14 mouse cellular contexts compared by ENCODE assay signal in the genomic region with DNA sequence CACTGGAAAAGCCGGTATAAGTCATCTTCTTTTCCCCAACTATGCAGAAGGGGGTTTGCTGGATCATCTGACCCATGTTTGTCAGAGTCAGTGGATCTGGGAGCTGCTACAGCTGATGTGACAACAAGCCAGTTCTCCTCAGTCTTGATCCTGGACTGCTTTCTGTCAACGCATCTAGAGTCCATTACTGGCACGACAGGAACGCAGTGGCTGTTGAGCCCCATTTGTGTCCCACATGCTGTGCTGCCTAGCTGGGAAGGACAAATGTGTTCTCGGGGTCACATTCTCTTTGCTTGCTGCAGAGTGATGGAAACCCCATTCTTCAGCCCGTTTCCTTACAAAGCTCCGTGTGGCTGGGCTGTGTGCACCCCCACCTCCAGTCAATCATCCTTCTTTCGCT. TPM values are rescaled to one million over a fixed set of nuclear protein-coding genes. Genes with fewer than 3 reads are reported as not detected.
DNase-seq lines count a peak whose midpoint lies in the region; ATAC-seq and TF ChIP-seq lines count a peak whose summit lies in the region.
"Had no signal": no experiment of that assay in that cellular context is flagged by ENCODE, and none has a peak within 500 bp of the region (broad histone marks: within the 10 kb centered on the region; RNA-seq: fewer than 3 reads in every experiment).

No protein-coding gene starts in this region.

- no peak overlapping the region for H3K4me3 ChIP-seq in intestine, embryonic 14.5 days (ENCODE audit: low read depth, low read length)
- no peak overlapping the region for H3K4me3 ChIP-seq in intestine, postnatal 0 days (ENCODE audit: low read depth, low read length)
- no peak overlapping the region for H3K4me3 ChIP-seq in embryonic facial prominence, embryonic 14.5 days (ENCODE audit: low read depth, low read length)
- H3K4me3 ChIP-seq in embryonic fibroblast, embryonic 13.5 days (ENCODE audit: insufficient read depth, low read length), result no peak overlapping the region
- H3K4me3 ChIP-seq in intestine, embryonic 16.5 days (ENCODE audit: low read length), result no peak overlapping the region
- H3K4me3 ChIP-seq in kidney, embryonic 15.5 days (replicated peaks), result no peak overlapping the region
- H3K4me3 ChIP-seq: forebrain, embryonic 12.5 days had no signal

- no peak for ATAC-seq in intestine, embryonic 14.5 days (replicated peaks; ENCODE audit: low FRiP score, low TSS enrichment, low read depth)
- ATAC-seq in intestine, postnatal 0 days, result no peak
- no peak for ATAC-seq in embryonic facial prominence, embryonic 14.5 days (ENCODE audit: low read depth)
- ATAC-seq in intestine, embryonic 16.5 days, result no peak
- no peak for ATAC-seq in kidney, embryonic 15.5 days (replicated peaks; ENCODE audit: low FRiP score)

- H3K27me3 ChIP-seq in intestine, embryonic 14.5 days (replicated peaks; ENCODE audit: control insufficient read depth, insufficient read depth, low read length), result no peaks in the 10 kb centered on the region
- no peaks in the 10 kb centered on the region for H3K27me3 ChIP-seq in intestine, postnatal 0 days (replicated peaks; ENCODE audit: control insufficient read depth, insufficient read depth, low read length)
- H3K27me3 ChIP-seq in embryonic facial prominence, embryonic 14.5 days (replicated peaks; ENCODE audit: control insufficient read depth, insufficient read depth, low read length), result no peaks in the 10 kb centered on the region
- no peaks in the 10 kb centered on the region for H3K27me3 ChIP-seq in intestine, embryonic 16.5 days (replicated peaks; ENCODE audit: control insufficient read depth, insufficient read depth, low read length)
- no peaks in the 10 kb centered on the region for H3K27me3 ChIP-seq in kidney, embryonic 15.5 days
- H3K27me3 ChIP-seq: CH12.LX; forebrain, embryonic 12.5 days had no signal

- 0 out of 2 replicates have a peak overlapping the region, but pooled peaks have one; percentile 8 for H3K4me2 ChIP-seq in intestine, embryonic 14.5 days (ENCODE audit: low read length)
- H3K4me2 ChIP-seq in intestine, postnatal 0 days (replicated peaks; ENCODE audit: low read depth), result no peak overlapping the region
- H3K4me2 ChIP-seq in embryonic facial prominence, embryonic 14.5 days (ENCODE audit: low read depth, low read length), result peak overlapping the region; percentile 31; the same call in 1 of the 2 replicates
- H3K4me2 ChIP-seq in intestine, embryonic 16.5 days (ENCODE audit: low read depth, low read length), result no peak overlapping the region
- H3K4me2 ChIP-seq in kidney, embryonic 15.5 days, result no peak overlapping the region
- H3K4me2 ChIP-seq: forebrain, embryonic 12.5 days; liver, embryonic 11.5 days had no signal

- TF ChIP-seq CTCF in intestine, postnatal 0 days (IDR thresholded peaks at IDR 0.05; ENCODE audit: low read depth), result no peak
- no peak for TF ChIP-seq CTCF in embryonic fibroblast, embryonic 13.5 days (IDR thresholded peaks at IDR 0.05; ENCODE audit: borderline replicate concordance, insufficient read depth, low read length)

- H3K4me1 ChIP-seq in intestine, embryonic 14.5 days (replicated peaks; ENCODE audit: control insufficient read depth, insufficient read depth, low read length), result peaks cover 25% of the 10 kb centered on the region
- H3K4me1 ChIP-seq in intestine, postnatal 0 days (replicated peaks; ENCODE audit: control insufficient read depth, insufficient read depth, low read length), result no peaks in the 10 kb centered on the region
- peaks cover 40% of the 10 kb centered on the region for H3K4me1 ChIP-seq in embryonic facial prominence, embryonic 14.5 days (ENCODE audit: control insufficient read depth, insufficient read depth, low read length)
- H3K4me1 ChIP-seq in embryonic fibroblast, embryonic 13.5 days (ENCODE audit: control insufficient read depth, insufficient read depth, low read length), result peaks cover 13% of the 10 kb centered on the region
- H3K4me1 ChIP-seq in intestine, embryonic 16.5 days (ENCODE audit: control insufficient read depth, insufficient read depth, low read length), result peaks cover 11% of the 10 kb centered on the region; the same call in 1 of the 2 replicates
- H3K4me1 ChIP-seq in kidney, embryonic 15.5 days, result peaks cover 16% of the 10 kb centered on the region

- 78% methylated on average over 8 of the region's 8 CpGs for WGBS in intestine, embryonic 14.5 days
- 79% methylated on average over 8 of the region's 8 CpGs for WGBS in intestine, postnatal 0 days
- WGBS in embryonic facial prominence, embryonic 14.5 days, result 59% methylated on average over 8 of the region's 8 CpGs
- WGBS in intestine, embryonic 16.5 days, result 74% methylated on average over 8 of the region's 8 CpGs
- WGBS in kidney, embryonic 15.5 days, result 73% methylated on average over 8 of the region's 8 CpGs

- H3K36me3 ChIP-seq in intestine, embryonic 14.5 days (ENCODE audit: control insufficient read depth, insufficient read depth, low read length), result no peaks in the 10 kb centered on the region
- H3K36me3 ChIP-seq in intestine, postnatal 0 days (ENCODE audit: control insufficient read depth, insufficient read depth), result no peaks in the 10 kb centered on the region
- H3K36me3 ChIP-seq in embryonic facial prominence, embryonic 14.5 days (ENCODE audit: control insufficient read depth, insufficient read depth, low read length), result 0 out of 2 replicates have a peak, but pooled peaks cover 8% of the 10 kb centered on the region
- H3K36me3 ChIP-seq in intestine, embryonic 16.5 days (ENCODE audit: control insufficient read depth, insufficient read depth, low read length), result no peaks in the 10 kb centered on the region; the same call in 1 of the 2 replicates
- peaks cover 14% of the 10 kb centered on the region for H3K36me3 ChIP-seq in kidney, embryonic 15.5 days
- H3K36me3 ChIP-seq: forebrain, embryonic 12.5 days had no signal

- 0 out of 2 replicates have a peak, but pooled peaks cover 5% of the 10 kb centered on the region for H3K9me3 ChIP-seq in intestine, embryonic 14.5 days (ENCODE audit: control insufficient read depth, low read length)
- H3K9me3 ChIP-seq in intestine, postnatal 0 days (ENCODE audit: control insufficient read depth), result no peaks in the 10 kb centered on the region
- H3K9me3 ChIP-seq in embryonic facial prominence, embryonic 14.5 days (ENCODE audit: control insufficient read depth, low read length), result peaks cover 12% of the 10 kb centered on the region; the same call in 1 of the 2 replicates
- H3K9me3 ChIP-seq in intestine, embryonic 16.5 days (ENCODE audit: control insufficient read depth, low read length), result no peaks in the 10 kb centered on the region
- H3K9me3 ChIP-seq in kidney, embryonic 15.5 days (replicated peaks), result 0 out of 2 replicates have a peak, but pooled peaks cover 8% of the 10 kb centered on the region
- H3K9me3 ChIP-seq: forebrain, embryonic 12.5 days had no signal

- peak overlapping the region; percentile 64 for H3K27ac ChIP-seq in intestine, embryonic 14.5 days (ENCODE audit: low read depth)
- no peak overlapping the region for H3K27ac ChIP-seq in intestine, postnatal 0 days (ENCODE audit: low read depth, low read length)
- H3K27ac ChIP-seq in embryonic facial prominence, embryonic 14.5 days (replicated peaks; ENCODE audit: low read depth, low read length), result 0 out of 2 replicates have a peak overlapping the region, but pooled peaks have one; percentile 3
- H3K27ac ChIP-seq in embryonic fibroblast, embryonic 13.5 days (ENCODE audit: insufficient read depth, low read length), result peak overlapping the region; percentile 23; the same call in 1 of the 2 replicates
- H3K27ac ChIP-seq in intestine, embryonic 16.5 days (ENCODE audit: low read length), result peak overlapping the region; percentile 4; the same call in 1 of the 2 replicates
- H3K27ac ChIP-seq in kidney, embryonic 15.5 days, result no peak overlapping the region
- H3K27ac ChIP-seq: forebrain, embryonic 12.5 days had no signal

- no peak for TF ChIP-seq POLR2A in embryonic fibroblast, embryonic 13.5 days (IDR thresholded peaks at IDR 0.05; ENCODE audit: low read depth, low read length)

- no peak for DNase-seq in intestine, embryonic 14.5 days (ENCODE audit: low spot score)
- DNase-seq in embryonic facial prominence, embryonic 14.5 days (ENCODE audit: low spot score), result no peak
- no peak for DNase-seq in ovary, postnatal 10 days (ENCODE audit: low spot score)
- DNase-seq in adrenal gland, postnatal 25 days, result no peak
- DNase-seq: gastrocnemius, postnatal 10 days; kidney, adult 18-20 months; kidney, postnatal 4 days had no signal

- no peak overlapping the region for H3K9ac ChIP-seq in intestine, embryonic 14.5 days (ENCODE audit: low read length)
- no peak overlapping the region for H3K9ac ChIP-seq in intestine, postnatal 0 days (ENCODE audit: low read depth, low read length)
- H3K9ac ChIP-seq in embryonic facial prominence, embryonic 14.5 days (ENCODE audit: low read depth, low read length), result no peak overlapping the region
- no peak overlapping the region for H3K9ac ChIP-seq in intestine, embryonic 16.5 days (ENCODE audit: low read depth, low read length)
- H3K9ac ChIP-seq in kidney, embryonic 15.5 days, result no peak overlapping the region
- H3K9ac ChIP-seq: forebrain, embryonic 12.5 days had no signal

RNA-seq across cellular contexts. Expression of a gene that starts 12.7 kb away (rescaled TPM):
- polyA plus RNA-seq in intestine, embryonic 14.5 days (2014; fragmentation: Nextera tagmentation; extraction: Ambion mirVana), result 24.8 and 24.9 TPM in 2 replicates
- 4.9 and 5.1 TPM in 2 replicates for polyA plus RNA-seq in intestine, postnatal 0 days (2015; fragmentation: Nextera tagmentation; extraction: Ambion mirVana)
- polyA plus RNA-seq in embryonic facial prominence, embryonic 14.5 days (2014; fragmentation: Nextera tagmentation; extraction: Ambion mirVana), result 26.7 and 27.6 TPM in 2 replicates
- 8.0 and 32.5 TPM in 2 replicates for polyA plus RNA-seq in embryonic fibroblast, embryonic 13.5 days (2011; ENCODE audit: insufficient read length, low read depth, missing spikeins)
- polyA plus RNA-seq in intestine, embryonic 16.5 days (2015; fragmentation: Nextera tagmentation; extraction: Ambion mirVana), result 11.8 and 12.0 TPM in 2 replicates
- 17.6 and 22.6 TPM in 2 replicates for total RNA-seq in adrenal gland, postnatal 25 days (2021)
- 25.2 and 26.3 TPM in 2 replicates for polyA plus RNA-seq in kidney, embryonic 15.5 days (2015; fragmentation: Nextera tagmentation; extraction: Ambion mirVana)

Comparison
In these comparisons a context has a peak if more than half of its experiments do, and no peak if none do; other contexts are left out.
1. H3K27ac ChIP-seq: peak in intestine, embryonic 14.5 days (single experiment), embryonic facial prominence, embryonic 14.5 days (single experiment), embryonic fibroblast, embryonic 13.5 days (single experiment) and intestine, embryonic 16.5 days (single experiment); none in intestine, postnatal 0 days (single experiment) and kidney, embryonic 15.5 days (single experiment).
2. H3K4me2 ChIP-seq: peak in intestine, embryonic 14.5 days (single experiment) and embryonic facial prominence, embryonic 14.5 days (single experiment); none in intestine, postnatal 0 days (single experiment), intestine, embryonic 16.5 days (single experiment) and kidney, embryonic 15.5 days (single experiment).